Mouse (Mus musculus): ENCODE data around the gene Mrnip. TPM values are rescaled to one million over a fixed set of nuclear protein-coding genes. Genes with fewer than 3 reads are reported as not detected.
A peak's percentile ranks its signal among the peaks of the same experiment; 100 is the strongest.

Mrnip gene
- polyA plus RNA-seq, 1 experiment from 2014 or later, result 20.8 TPM

DNA sequence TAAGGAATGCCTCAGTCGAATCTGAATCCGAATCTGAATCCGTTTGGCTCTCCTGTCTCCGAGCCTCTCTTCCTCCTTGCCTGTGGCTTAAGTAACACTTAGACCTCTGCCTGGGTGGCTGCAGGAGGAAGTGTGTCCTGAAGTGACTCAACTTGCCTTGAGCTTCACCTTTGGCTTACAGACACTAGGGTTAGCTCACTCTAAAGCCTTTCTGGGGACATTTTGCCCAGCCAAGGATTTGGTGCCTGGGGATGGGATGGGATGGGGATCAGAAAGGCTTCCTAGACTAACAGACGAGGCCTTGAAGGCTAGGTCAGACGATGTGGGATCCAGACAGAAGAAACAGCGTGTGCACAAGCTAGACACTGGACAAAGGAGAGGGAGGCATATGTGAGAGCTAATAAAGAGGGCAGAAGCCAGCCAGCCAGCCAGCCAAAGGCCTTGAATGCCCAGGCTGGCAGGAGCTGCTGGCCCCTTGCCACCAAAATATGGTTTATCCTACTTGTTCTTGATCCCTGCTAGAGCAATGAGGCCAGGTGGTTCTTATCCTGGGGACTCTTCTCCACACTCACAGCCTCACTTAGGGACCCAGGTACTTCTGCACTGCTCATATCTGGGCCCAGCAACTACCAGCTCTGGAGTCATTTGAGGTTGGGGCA is 55.1 kb downstream of the Mrnip start:
- Histone ChIP-seq H3K9ac (ENCODE audit: low read depth, low read length) (no peak overlapping the region), H3K9me3 (replicated peaks; ENCODE audit: low read length) (no peaks in the 10 kb centered on the region), H3K36me3 (ENCODE audit: insufficient read depth, low read length) (peaks cover 23% of the 10 kb centered on the region), H3K27me3 (ENCODE audit: insufficient read depth, low read length) (no peaks in the 10 kb centered on the region), H3K4me3 (replicated peaks; ENCODE audit: low read depth, low read length) (no peak overlapping the region), H3K27ac (no peak overlapping the region), H3K4me2 (ENCODE audit: low read length) (no peak overlapping the region), H3K4me1 (replicated peaks; ENCODE audit: insufficient read depth, low read length) (peaks cover 33% of the 10 kb centered on the region)
- WGBS, result 54% methylated on average over 7 of the region's 7 CpGs
- no peak for DNase-seq (ENCODE audit: low spot score)
- no peak for ATAC-seq (replicated peaks; ENCODE audit: low FRiP score, low read depth)
- no peak for TF ChIP-seq CTCF (IDR thresholded peaks at IDR 0.05; ENCODE audit: low read depth)

DNA sequence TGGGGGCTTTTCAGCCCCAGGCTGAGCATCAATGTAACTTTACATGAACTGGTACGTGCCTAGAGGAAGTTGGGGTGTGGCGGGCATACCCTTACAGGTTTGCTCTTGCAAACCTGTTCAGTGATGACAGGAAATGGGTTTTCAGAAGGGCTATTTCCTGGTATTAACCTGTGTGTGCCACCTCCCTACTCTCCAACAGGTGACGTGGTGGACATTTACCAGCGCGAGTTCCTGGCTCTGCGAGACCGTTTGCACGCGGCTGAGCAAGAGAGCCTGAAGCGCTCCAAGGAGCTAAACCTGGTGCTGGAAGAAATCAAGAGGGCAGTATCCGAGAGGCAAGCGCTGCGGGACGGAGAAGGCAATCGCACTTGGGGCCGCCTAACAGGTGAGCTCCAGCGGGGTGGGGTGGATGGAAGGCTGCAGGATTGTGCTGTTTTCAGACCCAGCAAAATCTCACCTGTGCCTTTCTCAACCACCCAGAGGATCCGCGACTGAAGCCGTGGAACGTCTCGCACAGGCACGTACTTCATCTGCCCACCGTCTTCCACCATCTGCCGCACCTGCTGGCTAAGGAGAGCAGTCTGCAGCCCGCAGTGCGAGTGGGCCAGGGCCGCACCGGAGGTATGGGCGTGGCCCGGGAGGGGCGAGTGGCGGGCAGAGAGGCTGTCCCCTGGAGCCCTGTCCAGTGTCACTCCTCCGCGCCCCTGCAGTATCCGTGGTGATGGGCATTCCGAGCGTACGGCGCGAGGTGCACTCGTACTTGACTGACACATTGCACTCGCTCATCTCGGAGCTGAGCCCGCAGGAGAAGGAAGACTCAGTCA is 56.4 kb downstream of the Mrnip start:
- Histone ChIP-seq H3K27me3 (ENCODE audit: insufficient read depth, low read length) (no peaks in the 10 kb centered on the region), H3K36me3 (ENCODE audit: insufficient read depth, low read length) (peaks cover 31% of the 10 kb centered on the region), H3K27ac (no peak overlapping the region), H3K9ac (ENCODE audit: low read depth, low read length) (no peak overlapping the region), H3K4me2 (ENCODE audit: low read length) (peak overlapping the region; percentile 54), H3K4me1 (replicated peaks; ENCODE audit: insufficient read depth, low read length) (peaks cover 33% of the 10 kb centered on the region), H3K9me3 (replicated peaks; ENCODE audit: low read length) (no peaks in the 10 kb centered on the region), H3K4me3 (replicated peaks; ENCODE audit: low read depth, low read length) (0 out of 2 replicates have a peak overlapping the region, but pooled peaks have one; percentile 6)
- WGBS, result 43% methylated on average over 45 of the region's 45 CpGs
- no peak for DNase-seq (ENCODE audit: low spot score)
- ATAC-seq (replicated peaks; ENCODE audit: low FRiP score, low read depth), result peak; percentile 40
- TF ChIP-seq CTCF (IDR thresholded peaks at IDR 0.05; ENCODE audit: low read depth), result no peak

DNA sequence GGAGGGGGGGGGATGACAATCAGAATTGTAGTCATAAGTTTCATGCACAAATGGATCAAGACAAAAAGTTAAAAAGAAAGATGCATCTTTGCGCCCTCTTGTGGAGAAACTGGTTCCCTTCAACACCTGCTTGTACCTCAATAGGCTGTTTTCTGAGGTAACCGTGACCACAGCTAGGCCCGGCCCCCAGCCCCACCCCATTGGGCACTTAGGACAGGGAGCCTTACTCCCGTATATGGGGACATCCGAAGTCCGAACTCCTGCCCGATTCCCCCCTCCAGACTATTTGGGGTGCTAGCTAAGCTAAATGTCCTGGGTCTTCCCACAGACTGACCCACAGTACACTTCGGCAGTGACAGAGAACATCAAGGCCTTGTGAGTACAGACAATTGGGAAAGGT is 57.2 kb downstream of the Mrnip start:
- H3K9ac ChIP-seq (ENCODE audit: low read depth, low read length), result no peak overlapping the region
- TF ChIP-seq CTCF (IDR thresholded peaks at IDR 0.05; ENCODE audit: low read depth), result peak; percentile 71
- H3K4me2 ChIP-seq (ENCODE audit: low read length), result peak overlapping the region; percentile 54; the same call in 1 of the 2 replicates
- H3K27me3 ChIP-seq (ENCODE audit: insufficient read depth, low read length), result no peaks in the 10 kb centered on the region
- no peak overlapping the region for H3K27ac ChIP-seq
- ATAC-seq (replicated peaks; ENCODE audit: low FRiP score, low read depth) (no peak), DNase-seq (ENCODE audit: low spot score) (peak; percentile 84)
- no peaks in the 10 kb centered on the region for H3K9me3 ChIP-seq (replicated peaks; ENCODE audit: low read length)
- 33% methylated on average over 8 of the region's 8 CpGs for WGBS
- no peak overlapping the region for H3K4me3 ChIP-seq (replicated peaks; ENCODE audit: low read depth, low read length)
- peaks cover 27% of the 10 kb centered on the region for H3K4me1 ChIP-seq (replicated peaks; ENCODE audit: insufficient read depth, low read length)
- H3K36me3 ChIP-seq (ENCODE audit: insufficient read depth, low read length), result peaks cover 31% of the 10 kb centered on the region

DNA sequence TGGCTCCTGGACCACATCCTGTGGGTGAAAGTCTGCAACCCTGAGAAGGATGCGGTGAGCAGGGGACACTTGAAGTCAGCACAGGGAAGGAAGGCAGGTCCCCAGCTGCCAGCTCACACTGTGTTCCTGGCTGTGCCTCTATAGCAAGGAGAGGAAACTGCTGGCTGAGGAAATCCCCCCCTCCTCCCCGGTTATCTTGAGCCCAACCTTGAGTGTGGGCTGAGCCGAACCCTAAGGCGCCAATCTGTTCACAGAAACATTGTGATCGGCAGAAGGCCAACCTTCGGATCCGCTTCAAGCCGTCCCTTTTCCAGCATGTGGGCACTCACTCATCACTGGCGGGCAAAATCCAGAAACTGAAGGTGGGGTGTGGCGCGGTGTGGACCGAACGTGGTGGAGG is 58.8 kb downstream of the Mrnip start:
- TF ChIP-seq CTCF (IDR thresholded peaks at IDR 0.05; ENCODE audit: low read depth), result no peak
- no peak for ATAC-seq (replicated peaks; ENCODE audit: low FRiP score, low read depth)
- no peaks in the 10 kb centered on the region for H3K27me3 ChIP-seq (ENCODE audit: insufficient read depth, low read length)
- H3K4me3 ChIP-seq (replicated peaks; ENCODE audit: low read depth, low read length), result no peak overlapping the region
- no peak for DNase-seq (ENCODE audit: low spot score)
- H3K4me1 ChIP-seq (replicated peaks; ENCODE audit: insufficient read depth, low read length), result peaks cover 25% of the 10 kb centered on the region
- no peak overlapping the region for H3K9ac ChIP-seq (ENCODE audit: low read depth, low read length)
- WGBS, result 94% methylated on average over 13 of the region's 13 CpGs
- peaks cover 31% of the 10 kb centered on the region for H3K36me3 ChIP-seq (ENCODE audit: insufficient read depth, low read length)
- H3K27ac ChIP-seq, result no peak overlapping the region
- no peaks in the 10 kb centered on the region for H3K9me3 ChIP-seq (replicated peaks; ENCODE audit: low read length)
- H3K4me2 ChIP-seq (ENCODE audit: low read length), result no peak overlapping the region

DNA sequence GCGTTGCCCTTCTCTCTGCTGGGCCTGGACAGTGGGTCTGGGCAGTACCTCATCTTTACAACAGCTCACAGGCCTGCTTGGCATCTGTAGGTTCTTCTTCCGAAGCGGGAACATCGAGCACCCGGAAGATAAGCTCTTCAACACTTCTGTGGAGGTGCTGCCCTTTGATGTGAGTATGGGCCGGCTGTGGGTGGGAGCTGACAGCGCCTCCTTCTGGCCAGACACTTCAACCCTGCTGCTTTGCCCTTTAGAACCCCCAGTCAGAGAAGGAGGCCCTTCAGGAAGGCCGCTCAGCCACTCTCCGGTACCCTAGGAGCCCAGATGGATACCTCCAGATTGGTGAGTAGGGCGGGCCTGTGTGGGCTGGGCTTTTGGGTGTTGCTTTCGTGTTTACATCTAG is 59.7 kb downstream of the Mrnip start:
- WGBS, result 90% methylated on average over 11 of the region's 11 CpGs
- no peak for DNase-seq (ENCODE audit: low spot score)
- no peaks in the 10 kb centered on the region for H3K9me3 ChIP-seq (replicated peaks; ENCODE audit: low read length)
- H3K27me3 ChIP-seq (ENCODE audit: insufficient read depth, low read length), result no peaks in the 10 kb centered on the region
- no peak overlapping the region for H3K4me3 ChIP-seq (replicated peaks; ENCODE audit: low read depth, low read length)
- H3K36me3 ChIP-seq (ENCODE audit: insufficient read depth, low read length), result peaks cover 31% of the 10 kb centered on the region
- no peak overlapping the region for H3K4me2 ChIP-seq (ENCODE audit: low read length)
- peaks cover 21% of the 10 kb centered on the region for H3K4me1 ChIP-seq (replicated peaks; ENCODE audit: insufficient read depth, low read length)
- peak; percentile 36; the same call in 1 of the 2 replicates for TF ChIP-seq CTCF (IDR thresholded peaks at IDR 0.05; ENCODE audit: low read depth)
- no peak overlapping the region for H3K27ac ChIP-seq
- H3K9ac ChIP-seq (ENCODE audit: low read depth, low read length), result no peak overlapping the region
- no peak for ATAC-seq (replicated peaks; ENCODE audit: low FRiP score, low read depth)

DNA sequence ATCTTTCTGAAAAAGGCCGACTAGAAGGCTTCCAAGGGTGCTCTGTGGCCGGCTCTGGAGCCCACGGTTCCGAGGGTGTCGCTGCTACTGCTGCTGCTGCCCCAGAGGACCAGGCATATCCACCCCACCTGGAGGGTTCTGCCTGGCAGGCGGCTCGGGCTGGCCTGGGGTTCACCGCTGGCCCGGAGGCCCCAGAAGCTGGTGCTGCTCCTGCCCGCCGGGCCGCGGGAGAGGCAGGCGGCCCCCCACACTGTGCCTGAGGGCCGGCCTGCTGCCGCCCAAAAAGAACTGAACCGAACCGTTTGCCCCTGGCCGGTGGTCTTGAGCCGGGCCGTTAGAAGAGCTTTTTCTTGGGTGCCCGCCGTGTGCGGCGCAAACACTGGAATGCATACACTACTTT is 60.4 kb downstream of the Mrnip start:
- Histone ChIP-seq H3K4me1 (replicated peaks; ENCODE audit: insufficient read depth, low read length) (peaks cover 17% of the 10 kb centered on the region), H3K27ac (no peak overlapping the region), H3K4me3 (replicated peaks; ENCODE audit: low read depth, low read length) (no peak overlapping the region), H3K36me3 (ENCODE audit: insufficient read depth, low read length) (peaks cover 31% of the 10 kb centered on the region), H3K27me3 (ENCODE audit: insufficient read depth, low read length) (no peaks in the 10 kb centered on the region), H3K4me2 (ENCODE audit: low read length) (no peak overlapping the region), H3K9me3 (replicated peaks; ENCODE audit: low read length) (no peaks in the 10 kb centered on the region), H3K9ac (ENCODE audit: low read depth, low read length) (no peak overlapping the region)
- 94% methylated on average over 25 of the region's 25 CpGs for WGBS
- DNase-seq (ENCODE audit: low spot score), result no peak
- TF ChIP-seq CTCF (IDR thresholded peaks at IDR 0.05; ENCODE audit: low read depth), result no peak
- no peak for ATAC-seq (replicated peaks; ENCODE audit: low FRiP score, low read depth)
